Mouse (Mus musculus) urinary bladder, postnatal 10 days (tissue): Measurements from ENCODE around the gene Adamts13.

ENCODE experiments used
- DNase-seq: peaks from one replicate; pipeline ENCODE4 v3.0.0; 2022; ENCODE audit warnings: low spot score

The Adamts13 gene

DNA sequence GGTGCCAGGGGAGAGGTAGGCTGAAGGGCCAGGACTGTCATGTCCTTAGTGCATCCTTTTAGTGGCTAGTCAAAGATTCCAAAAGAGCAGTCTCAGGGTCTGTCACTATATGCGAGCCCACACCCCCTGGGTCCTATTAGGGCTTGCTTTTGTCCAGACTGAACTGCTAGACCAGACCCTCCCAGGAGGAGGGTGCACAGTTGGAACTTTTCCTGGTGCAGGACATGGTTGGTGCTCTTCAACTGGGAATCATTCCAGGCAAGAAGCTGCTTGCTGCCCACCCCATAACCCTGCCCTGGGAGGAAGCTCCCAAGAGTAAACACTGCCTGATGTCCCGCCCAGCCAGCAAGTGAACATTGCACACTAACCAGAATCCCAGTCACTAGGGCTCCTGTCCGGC, at the start of gene Adamts13:
Gene Adamts13, plus strand, starts transcription at position 301 of the 400 bp plus-strand sequence.
- DNase-seq: no peak

DNA sequence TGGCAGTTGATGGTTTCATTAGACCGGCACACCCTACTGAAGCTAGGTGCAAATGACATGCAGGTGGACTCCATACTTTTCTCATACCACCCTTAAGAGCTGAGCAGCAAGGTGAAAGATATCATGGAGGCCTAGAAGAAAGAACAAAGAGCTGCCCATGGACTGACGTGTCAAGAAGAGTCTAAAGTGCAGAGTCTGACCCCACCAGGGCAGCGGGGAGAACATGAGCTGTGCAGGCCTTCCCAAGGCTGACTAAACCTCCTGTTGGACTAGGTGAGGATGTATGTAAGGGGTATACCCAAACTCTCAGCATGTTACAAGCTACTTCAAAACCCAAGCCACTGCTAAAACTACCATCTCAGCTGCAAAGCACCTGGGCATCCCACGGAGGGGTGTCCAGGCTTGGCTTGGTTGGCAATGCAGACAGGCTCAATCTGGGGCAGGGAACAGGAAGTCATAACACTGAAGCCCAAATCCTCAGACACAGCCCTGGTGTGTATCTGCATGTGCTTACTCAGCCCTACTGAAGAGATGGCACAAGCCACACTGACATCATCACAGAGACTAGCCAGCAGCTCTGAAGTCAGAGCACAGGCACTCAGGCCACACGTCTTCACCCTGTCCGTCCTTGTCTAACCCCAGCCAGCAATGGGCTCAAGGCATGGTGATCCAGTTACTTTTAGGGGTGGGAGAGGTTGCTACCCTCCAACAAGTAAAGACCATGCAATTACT, 45.3 kb upstream of the Adamts13 start:
- DNase-seq: no peak

DNA sequence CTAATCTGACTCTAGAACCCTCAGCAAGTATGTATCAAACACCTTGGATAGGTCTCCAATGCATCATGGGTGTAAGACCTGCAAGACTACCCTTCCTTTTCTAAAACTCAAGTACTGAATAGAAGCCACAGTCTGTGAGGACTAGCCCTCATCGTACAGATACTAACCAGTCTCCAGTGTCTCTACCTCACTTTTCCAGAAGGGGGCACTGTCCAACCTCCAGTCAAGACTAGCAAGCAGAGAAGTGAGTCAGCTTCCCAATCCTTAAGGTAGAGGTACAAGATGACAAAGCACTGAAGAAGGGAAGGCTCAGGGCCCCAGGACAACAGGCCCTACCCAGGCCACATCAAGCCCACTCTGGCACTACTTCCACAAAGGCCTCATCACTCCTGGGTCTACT, 42.8 kb upstream of the Adamts13 start:
- no peak for DNase-seq

DNA sequence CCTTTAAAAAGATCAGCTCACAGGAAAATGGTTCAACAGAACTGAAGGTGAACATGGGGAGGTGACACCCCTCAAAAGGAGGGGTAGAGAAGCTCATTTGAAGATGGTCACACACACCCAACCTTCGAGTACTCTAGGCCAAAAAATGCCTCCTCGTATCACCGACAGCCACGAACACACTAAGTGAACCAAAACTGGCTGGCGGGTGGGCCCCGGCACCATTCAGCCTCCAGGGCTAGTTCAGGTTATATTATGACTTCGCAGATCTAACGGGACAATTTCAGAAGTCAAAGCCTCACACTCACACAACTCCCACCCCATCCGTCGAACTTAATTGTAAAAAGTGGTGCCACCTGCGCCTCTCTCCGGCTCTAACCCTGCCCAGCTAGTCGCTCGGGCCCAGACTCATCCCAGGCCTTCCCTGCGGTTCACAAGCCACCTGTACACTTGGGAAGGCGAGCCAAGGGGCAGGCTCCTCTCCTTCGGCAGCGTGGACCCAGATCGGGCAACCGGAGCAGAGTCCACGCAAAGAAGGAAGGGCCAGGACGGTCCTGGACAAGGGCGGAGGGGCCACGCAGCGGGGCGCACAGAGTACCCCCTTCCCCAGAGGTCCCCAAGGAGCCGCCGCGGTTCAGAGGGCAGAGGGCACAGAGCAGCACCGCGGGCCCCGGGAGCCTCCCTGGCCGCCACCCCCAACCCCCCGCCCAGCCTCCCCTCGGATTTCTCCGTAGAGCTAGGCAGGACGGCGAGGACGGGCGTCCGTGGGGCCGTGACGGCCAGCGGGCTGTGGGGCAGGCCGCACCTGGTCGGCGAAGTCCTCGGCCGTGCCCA, 40.5 kb upstream of the Adamts13 start:
- DNase-seq: no peak

- DNase-seq: peak; percentile 68
These were observed 39.7 kb upstream of the Adamts13 start, which contains the start of the genes Surf4 and Stkld1 for GRCm38 (mm10) chr2:26933304-26934055. Surf4 (minus strand) TSS chr2:26933928. Stkld1 (plus strand) TSS chr2:26934047.

DNA sequence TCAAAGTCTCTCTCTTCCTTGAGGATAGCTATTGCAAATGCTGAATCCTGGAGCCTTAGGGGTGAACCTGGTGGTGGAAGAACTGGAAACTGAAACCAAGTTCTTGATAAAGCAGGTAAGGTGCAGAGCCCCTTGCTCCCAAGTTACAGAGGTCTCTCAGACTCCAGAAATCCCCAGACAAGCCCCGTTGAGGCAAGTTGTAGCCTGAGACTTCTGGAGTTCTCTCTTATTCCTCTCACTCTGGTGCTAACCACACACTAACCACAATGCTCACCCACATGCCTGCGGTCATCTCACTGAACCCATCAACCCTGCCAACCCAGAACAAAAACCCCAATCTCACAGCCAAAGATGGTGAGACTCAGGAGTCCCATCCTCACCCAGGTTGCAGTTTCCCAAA, 37.9 kb upstream of the Adamts13 start:
- DNase-seq: no peak

- DNase-seq: no peak
These were observed 36.8 kb upstream of the Adamts13 start for GRCm38 (mm10) chr2:26936425-26936824.

DNA sequence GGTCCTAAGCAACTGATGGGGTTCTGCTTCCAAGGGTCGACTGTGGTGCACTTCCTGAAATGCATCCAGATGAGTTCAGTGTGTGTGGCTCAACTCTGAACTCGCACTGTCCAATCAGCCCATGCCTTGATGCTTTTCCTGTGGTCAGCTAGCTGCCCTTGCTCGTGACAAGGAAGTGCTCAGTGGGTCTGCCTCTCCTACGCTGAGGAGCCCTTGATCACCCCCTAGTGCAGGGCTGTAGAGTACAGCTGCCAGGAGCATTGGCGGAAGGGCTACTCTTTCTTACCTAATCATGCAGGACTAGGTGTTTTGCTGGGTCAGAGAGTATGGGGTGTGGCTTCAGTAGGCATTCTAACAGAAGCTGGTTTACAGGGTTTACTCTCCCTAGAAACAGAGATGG, 31.7 kb upstream of the Adamts13 start:
- DNase-seq: no peak

DNA sequence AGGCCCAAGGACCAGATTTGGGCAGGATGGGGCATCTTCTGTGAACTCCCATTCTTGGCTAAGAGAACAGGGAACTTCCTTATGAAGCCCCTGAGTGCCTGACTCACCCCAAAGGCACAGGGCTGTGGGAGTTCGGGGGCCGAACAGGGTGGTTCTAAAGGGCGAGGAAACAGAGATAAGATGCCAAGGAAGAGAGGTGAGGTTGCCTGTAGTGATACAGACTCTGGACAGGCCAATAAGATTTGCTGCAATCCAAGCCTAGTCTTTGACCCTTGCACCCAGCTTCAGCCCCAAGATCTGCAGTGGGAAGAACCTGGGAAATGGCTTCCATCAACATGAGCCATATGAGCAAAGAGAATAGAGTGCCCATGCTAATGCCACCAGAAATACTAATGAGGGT, 30.0 kb upstream of the Adamts13 start:
- DNase-seq: no peak

GRCm38 (mm10) chr2:26950411-26950810, 22.8 kb upstream of the Adamts13 start:
- no peak for DNase-seq

DNA sequence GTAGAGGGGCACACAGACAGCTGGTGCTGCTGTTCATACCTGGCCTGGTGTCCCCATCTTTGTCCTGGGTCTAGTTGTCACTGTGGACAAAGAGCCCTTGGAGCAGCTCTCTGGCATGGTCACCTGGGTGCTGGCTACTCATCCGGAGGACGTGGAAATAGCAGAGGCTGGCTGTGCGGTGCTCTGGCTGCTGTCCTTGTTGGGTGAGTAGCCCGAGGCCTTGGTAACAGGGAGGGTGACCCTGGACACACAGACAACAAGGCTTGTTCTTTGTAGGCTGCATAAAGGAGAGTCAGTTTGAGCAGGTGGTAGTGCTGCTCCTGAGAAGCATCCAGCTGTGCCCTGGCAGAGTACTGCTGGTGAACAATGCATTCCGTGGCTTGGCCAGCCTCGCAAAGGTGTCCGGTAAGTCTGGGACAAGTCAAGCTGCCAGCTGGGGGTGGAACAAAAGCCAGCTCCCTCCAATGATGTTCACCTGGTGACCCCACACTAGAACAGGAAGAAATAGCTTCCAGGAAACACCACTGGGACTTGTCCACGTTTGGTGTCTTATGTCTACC, 21.8 kb upstream of the Adamts13 start:
- DNase-seq: no peak

- DNase-seq: no peak
These were observed 21.0 kb upstream of the Adamts13 start for GRCm38 (mm10) chr2:26952193-26952592.

DNA sequence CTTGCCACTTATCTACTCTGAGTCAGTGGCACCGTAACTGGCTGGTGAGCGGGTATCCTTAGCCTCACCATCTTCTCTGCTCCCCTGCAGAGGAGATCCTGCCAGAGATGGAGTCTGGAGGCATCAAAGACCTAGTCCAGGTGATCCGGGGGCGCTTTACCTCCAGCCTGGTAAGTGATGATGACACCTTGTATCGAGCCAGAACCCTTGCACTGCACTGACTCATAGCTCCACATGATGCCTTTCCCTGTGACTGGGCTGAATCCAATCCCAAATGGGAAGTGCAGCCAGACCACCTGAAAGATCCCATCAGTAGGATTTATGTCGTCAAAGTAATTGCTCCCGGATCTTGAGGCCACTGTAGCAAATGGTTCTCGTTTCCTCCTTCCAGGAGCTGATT, 20.4 kb upstream of the Adamts13 start:
- DNase-seq: no peak

DNA sequence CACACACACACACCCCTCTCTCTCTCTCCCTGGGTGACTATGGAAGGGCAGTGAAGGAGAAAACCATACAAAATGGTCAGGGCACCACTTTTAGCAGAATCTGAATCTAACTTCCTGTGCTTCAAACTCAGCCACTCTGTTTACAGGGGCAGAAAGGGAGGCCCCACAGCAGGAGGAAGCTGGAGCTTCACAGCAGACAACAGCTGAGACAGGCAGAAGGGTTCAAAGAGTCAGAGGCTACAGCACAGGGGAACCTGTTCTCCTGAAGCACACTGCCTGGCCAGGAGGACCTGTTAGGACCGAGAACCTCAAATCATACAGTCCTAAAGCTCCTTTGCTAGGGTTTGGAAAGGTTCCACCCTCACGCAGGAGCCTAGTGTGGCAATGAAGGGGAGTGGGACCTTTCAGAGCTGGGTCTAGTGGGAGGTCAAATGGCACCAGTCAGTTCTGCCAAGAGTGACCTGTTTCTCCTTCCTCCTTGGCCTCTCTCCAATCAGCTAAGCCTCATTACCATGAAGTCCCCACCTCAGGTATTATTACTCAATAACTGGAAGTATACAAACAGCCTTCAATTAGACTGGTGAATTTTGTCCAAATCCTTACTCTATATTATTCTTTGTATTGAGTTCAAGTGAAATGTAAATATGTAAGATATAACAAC, 18.4 kb upstream of the Adamts13 start:
- DNase-seq: no peak

DNA sequence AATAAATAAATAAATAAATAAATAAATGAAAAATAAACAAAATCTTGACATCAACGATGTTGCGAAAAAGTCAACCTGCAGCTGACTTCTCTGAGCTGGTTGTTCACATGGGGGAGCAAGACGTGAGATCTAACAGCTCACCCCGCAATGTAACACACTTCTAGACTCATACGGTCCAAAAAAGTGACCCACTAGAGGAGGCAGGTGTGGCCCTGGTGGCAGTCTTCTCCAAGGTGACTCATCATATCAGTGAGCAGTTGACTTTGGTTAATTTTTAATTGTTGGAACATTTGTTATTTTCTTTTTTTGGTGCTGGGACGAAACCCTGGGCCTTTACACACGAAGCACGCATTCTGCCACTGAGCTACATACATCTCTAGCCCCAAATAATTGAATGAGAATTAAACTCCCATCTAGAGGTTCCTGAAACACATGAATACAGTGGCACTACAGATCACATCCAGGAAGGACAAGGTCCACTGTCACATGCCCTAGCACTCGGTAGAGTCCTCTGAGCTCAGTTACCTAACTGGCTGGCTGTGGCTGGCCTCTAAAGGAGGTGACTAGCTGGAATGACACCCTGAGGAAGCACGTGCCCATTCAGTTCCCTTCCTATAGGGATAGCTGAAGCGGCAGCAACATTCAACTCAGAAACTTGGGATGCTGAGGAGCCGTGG, 16.3 kb upstream of the Adamts13 start:
- DNase-seq: no peak

GRCm38 (mm10) chr2:26957488-26957859, 15.7 kb upstream of the Adamts13 start:
- no peak for DNase-seq

DNA sequence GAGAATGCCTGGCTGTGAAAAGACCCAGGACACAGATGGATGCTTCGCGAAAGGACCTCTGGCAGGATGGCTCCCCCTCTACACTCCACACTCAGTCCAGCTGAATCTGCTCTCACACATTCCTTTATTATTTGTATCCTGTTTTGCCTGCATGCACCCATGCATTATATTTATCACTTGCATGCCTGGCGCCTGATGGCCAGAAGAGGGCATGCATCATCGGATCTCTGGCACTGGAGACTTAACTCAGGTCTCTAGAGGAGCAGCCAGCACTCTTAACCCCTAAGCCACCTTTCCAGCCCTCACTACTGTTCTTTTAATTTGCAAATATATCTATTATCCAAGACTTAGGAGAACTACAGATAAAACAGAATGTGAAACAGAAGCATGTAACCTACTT, 12.5 kb upstream of the Adamts13 start:
- DNase-seq: no peak

DNA sequence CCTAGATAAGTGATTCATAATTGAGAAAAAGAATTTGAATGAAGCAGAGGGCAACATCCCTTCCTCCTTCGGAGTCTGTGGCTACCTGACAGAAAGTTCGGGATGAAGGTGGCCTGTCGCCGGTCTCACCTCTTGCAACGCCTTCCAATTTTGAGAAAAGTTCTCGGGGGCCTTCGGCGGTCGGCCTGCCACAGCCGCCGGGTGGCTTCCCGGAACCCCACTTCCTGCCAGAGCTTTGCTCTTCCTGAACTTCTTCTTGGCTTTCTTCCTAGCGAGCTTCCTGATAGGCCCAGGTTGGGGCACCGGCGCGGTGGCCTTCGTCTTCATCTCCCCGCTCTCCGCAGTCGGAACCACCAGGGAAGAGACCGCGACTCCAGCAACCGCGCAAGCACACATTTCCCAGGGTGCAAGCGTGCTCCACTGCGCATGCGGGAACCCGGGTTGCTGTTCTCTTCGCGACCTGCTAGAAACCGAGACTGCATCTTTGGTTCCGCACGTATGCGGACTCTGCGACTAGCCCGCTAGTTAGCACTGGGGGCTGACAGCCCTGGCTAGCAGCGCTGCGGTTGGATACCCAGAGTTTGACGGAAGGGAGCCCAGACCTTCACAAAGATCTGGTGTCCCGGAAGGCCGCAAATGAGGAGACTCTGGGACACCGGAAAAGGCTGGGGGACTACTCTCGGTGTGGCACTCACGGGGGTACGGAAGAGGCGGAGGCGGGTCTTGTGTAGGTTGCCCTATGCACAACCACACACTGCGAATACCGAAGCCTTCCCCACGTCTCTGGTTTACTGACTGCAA, 9.1 kb upstream of the Adamts13 start, which contains the start of gene Rexo4:
Gene Rexo4, minus strand, starts transcription at position 464 of the 801 bp plus-strand sequence.
- DNase-seq: peak; percentile 80

- no peak for DNase-seq
These were observed 8.4 kb upstream of the Adamts13 start for GRCm38 (mm10) chr2:26964724-26965370.

GRCm38 (mm10) chr2:26967262-26967661, 6.0 kb upstream of the Adamts13 start:
- DNase-seq: no peak
